Mouse (Mus musculus): ENCODE data around the gene Exoc5. TPM values are rescaled to one million over a fixed set of nuclear protein-coding genes. Genes with fewer than 3 reads are reported as not detected.
"Not testable (repeated sequence)": the region's sequence is repeated elsewhere in the genome, so short reads cannot be mapped to it uniquely, and the experiment has no call there.

The Exoc5 gene
- 64.0 and 66.4 TPM in 2 replicates for polyA plus RNA-seq (2016; fragmentation: Nextera tagmentation; extraction: Ambion mirVana)

GRCm38 (mm10) chr14:49066274-49066823, at the start of gene Exoc5:
Gene Exoc5, minus strand, starts transcription at chr14:49066653.
- no peaks in the 10 kb centered on the region for H3K27me3 ChIP-seq
- H3K4me3 ChIP-seq (replicated peaks): peak within 1 kb of the TSS; percentile 94
- no peaks in the 10 kb centered on the region for H3K9me3 ChIP-seq
- no peaks in the 10 kb centered on the region for H3K36me3 ChIP-seq
- peak within 1 kb of the TSS; percentile 65 for H3K4me2 ChIP-seq
- H3K27ac ChIP-seq: peak within 1 kb of the TSS; percentile 99
- WGBS: under 1% methylated on average over 52 of the region's 53 CpGs
- peak; percentile 93 for ATAC-seq (ENCODE audit: insufficient number of reproducible peaks, insufficient read depth, low FRiP score, low TSS enrichment, low read depth)
- peaks cover 21% of the 10 kb centered on the region for H3K4me1 ChIP-seq (replicated peaks)
- H3K9ac ChIP-seq (replicated peaks): peak within 1 kb of the TSS; percentile 94

- H3K4me2 ChIP-seq; H3K27ac ChIP-seq; H3K9ac ChIP-seq (replicated peaks); ATAC-seq (ENCODE audit: insufficient number of reproducible peaks, insufficient read depth, low FRiP score, low TSS enrichment, low read depth); H3K4me3 ChIP-seq (replicated peaks); H3K9me3 ChIP-seq; H3K36me3 ChIP-seq; H3K4me1 ChIP-seq (replicated peaks); H3K27me3 ChIP-seq: not testable (repeated sequence)
- 52% methylated on average over 1 of the region's 1 CpGs for WGBS
Measured at GRCm38 (mm10) chr14:49091755-49092154, 25.3 kb upstream of the Exoc5 start.

- WGBS: 89% methylated on average over 4 of the region's 4 CpGs
Measured at GRCm38 (mm10) chr14:49091277-49091676, 24.8 kb upstream of the Exoc5 start.

GRCm38 (mm10) chr14:49090102-49090501, 23.6 kb upstream of the Exoc5 start:
- WGBS: 28% methylated on average over 5 of the region's 5 CpGs
- Histone ChIP-seq H3K4me1 (replicated peaks) (no peaks in the 10 kb centered on the region), H3K27me3 (no peaks in the 10 kb centered on the region), H3K9me3 (no peaks in the 10 kb centered on the region), H3K4me3 (replicated peaks) (no peak overlapping the region), H3K4me2 (no peak overlapping the region), H3K36me3 (peaks cover 12% of the 10 kb centered on the region), H3K9ac (replicated peaks) (no peak overlapping the region), H3K27ac (no peak overlapping the region)
- no peak for ATAC-seq (ENCODE audit: insufficient number of reproducible peaks, insufficient read depth, low FRiP score, low TSS enrichment, low read depth)

More at GRCm38 (mm10) chr14:49091277-49091676, 24.8 kb upstream of the Exoc5 start:
- H3K27me3 ChIP-seq: no peaks in the 10 kb centered on the region
- ATAC-seq (ENCODE audit: insufficient number of reproducible peaks, insufficient read depth, low FRiP score, low TSS enrichment, low read depth): no peak
- no peaks in the 10 kb centered on the region for H3K9me3 ChIP-seq
- H3K4me1 ChIP-seq (replicated peaks): no peaks in the 10 kb centered on the region
- H3K36me3 ChIP-seq: peaks cover 12% of the 10 kb centered on the region
- H3K9ac ChIP-seq (replicated peaks): no peak overlapping the region
- H3K4me3 ChIP-seq (replicated peaks): no peak overlapping the region
- H3K4me2 ChIP-seq: no peak overlapping the region
- no peak overlapping the region for H3K27ac ChIP-seq

GRCm38 (mm10) chr14:49089461-49090058, 23.1 kb upstream of the Exoc5 start:
- Histone ChIP-seq H3K27ac (no peak overlapping the region), H3K9me3 (no peaks in the 10 kb centered on the region), H3K9ac (replicated peaks) (no peak overlapping the region), H3K36me3 (peaks cover 12% of the 10 kb centered on the region), H3K4me3 (replicated peaks) (no peak overlapping the region), H3K4me2 (no peak overlapping the region), H3K27me3 (no peaks in the 10 kb centered on the region), H3K4me1 (replicated peaks) (no peaks in the 10 kb centered on the region)
- WGBS: 12% methylated on average over 6 of the region's 6 CpGs
- no peak for ATAC-seq (ENCODE audit: insufficient number of reproducible peaks, insufficient read depth, low FRiP score, low TSS enrichment, low read depth)

GRCm38 (mm10) chr14:49088155-49089048, 21.9 kb upstream of the Exoc5 start:
- Histone ChIP-seq H3K4me3 (replicated peaks) (no peak overlapping the region), H3K36me3 (peaks cover 23% of the 10 kb centered on the region), H3K4me1 (replicated peaks) (no peaks in the 10 kb centered on the region), H3K27me3 (no peaks in the 10 kb centered on the region), H3K4me2 (no peak overlapping the region), H3K27ac (no peak overlapping the region), H3K9ac (replicated peaks) (no peak overlapping the region), H3K9me3 (no peaks in the 10 kb centered on the region)
- ATAC-seq (ENCODE audit: insufficient number of reproducible peaks, insufficient read depth, low FRiP score, low TSS enrichment, low read depth): no peak
- WGBS: 35% methylated on average over 14 of the region's 14 CpGs

GRCm38 (mm10) chr14:49086522-49086921, 20.1 kb upstream of the Exoc5 start:
- ATAC-seq (ENCODE audit: insufficient number of reproducible peaks, insufficient read depth, low FRiP score, low TSS enrichment, low read depth): no peak
- Histone ChIP-seq H3K27me3 (no peaks in the 10 kb centered on the region), H3K36me3 (peaks cover 33% of the 10 kb centered on the region), H3K27ac (no peak overlapping the region), H3K9ac (replicated peaks) (no peak overlapping the region), H3K4me2 (no peak overlapping the region), H3K9me3 (no peaks in the 10 kb centered on the region), H3K4me1 (replicated peaks) (no peaks in the 10 kb centered on the region), H3K4me3 (replicated peaks) (no peak overlapping the region)
- 83% methylated on average over 4 of the region's 4 CpGs for WGBS

GRCm38 (mm10) chr14:49078820-49079219, 12.4 kb upstream of the Exoc5 start:
- H3K4me1 ChIP-seq (replicated peaks): no peaks in the 10 kb centered on the region
- no peaks in the 10 kb centered on the region for H3K27me3 ChIP-seq
- H3K4me2 ChIP-seq: no peak overlapping the region
- H3K9me3 ChIP-seq: no peaks in the 10 kb centered on the region
- H3K4me3 ChIP-seq (replicated peaks): no peak overlapping the region
- no peak overlapping the region for H3K9ac ChIP-seq (replicated peaks)
- 91% methylated on average over 2 of the region's 2 CpGs for WGBS
- ATAC-seq (ENCODE audit: insufficient number of reproducible peaks, insufficient read depth, low FRiP score, low TSS enrichment, low read depth): no peak
- no peak overlapping the region for H3K27ac ChIP-seq
- H3K36me3 ChIP-seq: peaks cover 47% of the 10 kb centered on the region

GRCm38 (mm10) chr14:49074361-49074760, 7.9 kb upstream of the Exoc5 start:
- WGBS: 69% methylated on average over 2 of the region's 2 CpGs
- no peak overlapping the region for H3K27ac ChIP-seq
- H3K27me3 ChIP-seq: no peaks in the 10 kb centered on the region
- H3K9me3 ChIP-seq: no peaks in the 10 kb centered on the region
- no peak overlapping the region for H3K4me3 ChIP-seq (replicated peaks)
- H3K9ac ChIP-seq (replicated peaks): no peak overlapping the region
- ATAC-seq (ENCODE audit: insufficient number of reproducible peaks, insufficient read depth, low FRiP score, low TSS enrichment, low read depth): no peak
- no peak overlapping the region for H3K4me2 ChIP-seq
- H3K4me1 ChIP-seq (replicated peaks): no peaks in the 10 kb centered on the region
- peaks cover 25% of the 10 kb centered on the region for H3K36me3 ChIP-seq

GRCm38 (mm10) chr14:49073896-49074295, 7.4 kb upstream of the Exoc5 start:
- Histone ChIP-seq H3K36me3 (peaks cover 22% of the 10 kb centered on the region), H3K27ac (no peak overlapping the region), H3K27me3 (no peaks in the 10 kb centered on the region), H3K4me2 (no peak overlapping the region), H3K9ac (replicated peaks) (no peak overlapping the region), H3K9me3 (no peaks in the 10 kb centered on the region), H3K4me3 (replicated peaks) (no peak overlapping the region), H3K4me1 (replicated peaks) (no peaks in the 10 kb centered on the region)
- ATAC-seq (ENCODE audit: insufficient number of reproducible peaks, insufficient read depth, low FRiP score, low TSS enrichment, low read depth): no peak
- 95% methylated on average over 7 of the region's 7 CpGs for WGBS

- H3K4me1 ChIP-seq (replicated peaks): peaks cover 3% of the 10 kb centered on the region; the same call in 1 of the 2 replicates
- H3K4me3 ChIP-seq (replicated peaks): no peak overlapping the region
- H3K9me3 ChIP-seq: no peaks in the 10 kb centered on the region
- ATAC-seq (ENCODE audit: insufficient number of reproducible peaks, insufficient read depth, low FRiP score, low TSS enrichment, low read depth): no peak
- no peak overlapping the region for H3K4me2 ChIP-seq
- H3K27me3 ChIP-seq: no peaks in the 10 kb centered on the region
- peaks cover 22% of the 10 kb centered on the region for H3K36me3 ChIP-seq
- no peak overlapping the region for H3K27ac ChIP-seq
- 89% methylated on average over 2 of the region's 2 CpGs for WGBS
- H3K9ac ChIP-seq (replicated peaks): no peak overlapping the region
Measured at GRCm38 (mm10) chr14:49072837-49073236, 6.4 kb upstream of the Exoc5 start.
